Mouse (Mus musculus) neural tube, embryonic 11.5 days (tissue): ENCODE measurements around the gene Uncx. TPM values are rescaled to one million over a fixed set of nuclear protein-coding genes. Genes with fewer than 3 reads are reported as not detected.
A peak's percentile ranks its signal among the peaks of the same experiment; 100 is the strongest.
"Not testable (repeated sequence)": the region's sequence is repeated elsewhere in the genome, so short reads cannot be mapped to it uniquely, and the experiment has no call there.

Experiments
- ATAC-seq: fragments of 200-750 bp; cut with Nextera tagmentation; 2 replicates; pipeline ENCODE4 v1.8.0; 2017; ENCODE audit warnings: moderate number of reproducible peaks, mild to moderate bottlenecking, moderate TSS enrichment, moderate library complexity; ENCODE audit not compliant: insufficient read depth, low FRiP score, low TSS enrichment
- DNase-seq: peaks from one replicate; pipeline ENCODE4 v3.0.0-alpha.2; 2015; ENCODE audit warnings: low spot score
- H3K27ac ChIP-seq: fragments of 300-500 bp; sonication (generic); 2 replicates; pipeline ENCODE4 v1.5.1; 2014; ENCODE audit warnings: low read depth, mild to moderate bottlenecking, low read length
- H3K27me3 ChIP-seq: fragments of 300-500 bp; sonication (generic); 2 replicates; pipeline ENCODE4 v1.6.1; 2014; ENCODE audit warnings: mild to moderate bottlenecking, low read length, mixed read lengths; ENCODE audit not compliant: control insufficient read depth, insufficient read depth
- H3K36me3 ChIP-seq: fragments of 300-500 bp; sonication (generic); 2 replicates; pipeline ENCODE4 v1.6.1; 2014; ENCODE audit warnings: mild to moderate bottlenecking, low read length, moderate library complexity, mixed read lengths; ENCODE audit not compliant: control insufficient read depth, insufficient read depth
- H3K4me1 ChIP-seq: fragments of 300-500 bp; sonication (generic); 2 replicates; pipeline ENCODE4 v1.6.1; 2014; ENCODE audit warnings: low read length, mixed read lengths; ENCODE audit not compliant: control insufficient read depth, insufficient read depth
- H3K4me2 ChIP-seq: fragments of 300-500 bp; sonication (generic); 2 replicates; pipeline ENCODE4 v1.6.1; 2014; ENCODE audit warnings: low read depth, mild to moderate bottlenecking, moderate library complexity
- H3K4me3 ChIP-seq: fragments of 300-500 bp; sonication (generic); 2 replicates; pipeline ENCODE4 v1.5.1; 2014; ENCODE audit warnings: low read depth, low read length
- H3K9ac ChIP-seq: fragments of 300-500 bp; sonication (generic); 2 replicates; pipeline ENCODE4 v1.6.1; 2014; ENCODE audit warnings: mild to moderate bottlenecking, low read length
- H3K9me3 ChIP-seq: fragments of 300-500 bp; sonication (generic); 2 replicates; pipeline ENCODE4 v1.6.1; 2016; ENCODE audit warnings: low read length; ENCODE audit not compliant: control insufficient read depth
- WGBS: fragments of 180-500 bp; shearing (Covaris S2); extraction: QIAGEN DNeasy Blood & Tissue Kit; methylation state at CpG from one replicate; pipeline ENCODE4 v1.1.7; 2014; 5-methylcytosine and 5-hydroxymethylcytosine counted together
- polyA plus RNA-seq: library from polyadenylated mRNA; unstranded; fragments of >200 nt; fragmentation: Nextera tagmentation; extraction: Ambion mirVana; gene quantifications from 2 replicates; pipeline ENCODE4 v1.2.1, GENCODE M21; 2014

Uncx gene
- polyA plus RNA-seq, 1 experiment from 2014 or later, result 44.9 TPM

DNA sequence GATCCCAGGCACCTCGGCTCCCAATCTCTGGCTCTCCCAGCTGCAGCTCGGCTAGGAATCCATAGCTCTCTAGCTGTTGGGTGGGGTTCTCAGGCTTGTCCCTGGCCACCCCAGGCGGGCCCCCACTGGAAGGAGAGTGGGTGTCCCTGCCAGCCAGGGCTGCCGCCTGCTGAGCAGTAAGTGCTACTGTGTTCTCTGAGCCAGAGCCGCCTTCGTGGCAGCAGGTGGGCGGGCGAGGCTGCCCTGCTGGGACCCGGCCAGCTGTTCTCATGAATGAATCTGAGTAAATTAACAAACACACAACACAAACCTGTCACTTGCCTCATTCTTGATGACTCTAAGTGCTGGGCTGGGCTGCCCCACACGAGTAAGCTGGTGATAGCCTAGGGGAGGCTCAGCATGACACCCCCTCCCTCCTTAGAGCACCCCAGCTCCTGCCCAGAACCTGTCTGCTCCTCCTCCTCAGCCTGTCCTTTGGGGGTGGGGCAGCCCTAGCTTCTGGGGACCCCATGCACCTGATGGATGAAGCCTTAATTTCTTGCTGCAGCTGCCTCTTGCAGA is 38.1 kb downstream of the Uncx start:
- peak; percentile 70 for DNase-seq
- Histone ChIP-seq H3K27ac (no peak overlapping the region), H3K4me2 (no peak overlapping the region), H3K27me3 (peaks cover 64% of the 10 kb centered on the region), H3K9me3 (peaks cover 3% of the 10 kb centered on the region; the same call in 1 of the 2 replicates), H3K4me1 (peaks cover 24% of the 10 kb centered on the region), H3K36me3 (no peaks in the 10 kb centered on the region), H3K9ac (no peak overlapping the region), H3K4me3 (no peak overlapping the region)
- ATAC-seq, result peak; percentile 58
- WGBS, result 4% methylated on average over 10 of the region's 10 CpGs

DNA sequence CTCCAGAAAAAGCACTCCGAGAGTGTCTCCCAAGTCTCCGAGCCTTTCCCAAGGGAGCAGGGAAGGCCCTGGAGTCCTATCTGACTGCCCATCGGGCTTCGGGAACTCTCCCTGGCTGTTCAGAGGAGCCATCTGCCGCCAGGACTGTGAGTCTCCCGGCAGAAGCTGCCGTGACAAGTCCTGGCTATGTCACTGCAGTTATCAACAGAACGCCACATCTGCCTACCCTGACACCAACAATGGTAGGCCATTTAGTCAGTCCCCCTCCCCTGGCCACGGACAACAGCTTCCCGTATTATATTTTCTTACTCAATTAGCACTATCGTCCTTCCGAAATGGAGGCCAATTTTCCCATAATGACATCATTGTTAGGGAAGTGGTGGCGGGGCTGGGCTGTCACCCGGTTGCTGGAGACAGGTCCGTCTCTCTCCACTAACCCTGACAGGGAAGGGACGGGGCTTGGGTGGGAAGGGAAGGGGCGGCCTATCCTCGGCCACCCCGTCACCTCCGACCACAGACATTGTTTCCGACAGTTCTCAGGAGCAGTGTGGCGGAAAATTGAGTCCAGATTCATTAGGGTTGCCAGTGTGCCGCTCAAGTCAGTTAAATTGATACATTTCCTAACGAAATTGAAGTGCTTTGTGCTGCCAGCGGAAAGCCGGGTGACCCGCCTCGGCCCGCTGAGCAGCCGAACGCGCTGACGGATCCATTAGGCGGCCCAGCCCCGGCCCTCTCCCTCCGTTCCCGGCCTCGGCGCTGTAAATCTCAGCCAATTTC is 41.9 kb downstream of the Uncx start:
- H3K27me3 ChIP-seq, result peaks cover 56% of the 10 kb centered on the region
- H3K4me1 ChIP-seq, result peaks cover 24% of the 10 kb centered on the region
- DNase-seq, result peak; percentile 64
- peak overlapping the region; percentile 24 for H3K4me2 ChIP-seq
- H3K36me3 ChIP-seq, result no peaks in the 10 kb centered on the region
- peak; percentile 58 for ATAC-seq
- WGBS, result 2% methylated on average over 39 of the region's 39 CpGs
- H3K4me3 ChIP-seq, result 0 out of 2 replicates have a peak overlapping the region, but pooled peaks have one; percentile 4
- H3K27ac ChIP-seq, result peak overlapping the region; percentile 72
- peak overlapping the region; percentile 32; the same call in 1 of the 2 replicates for H3K9ac ChIP-seq
- no peaks in the 10 kb centered on the region for H3K9me3 ChIP-seq

DNA sequence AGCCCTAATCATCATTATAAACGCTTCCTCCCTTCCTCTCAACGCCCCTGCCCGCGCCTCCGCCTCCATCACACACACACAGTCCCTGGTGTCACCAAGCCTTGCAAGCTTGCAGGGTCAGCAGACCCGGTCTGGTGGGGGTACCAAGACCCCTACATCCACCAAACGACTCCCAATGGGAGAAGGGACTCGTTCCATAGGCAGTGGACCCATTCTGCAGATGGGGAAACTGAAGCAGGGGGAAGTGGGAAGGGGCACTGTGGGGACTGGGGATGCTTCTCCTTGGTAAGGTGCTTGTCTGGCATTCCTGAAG is 42.4 kb downstream of the Uncx start:
- Histone ChIP-seq H3K4me3 (no peak overlapping the region), H3K9me3 (no peaks in the 10 kb centered on the region), H3K27ac (peak overlapping the region; percentile 72; the same call in 1 of the 2 replicates), H3K4me2 (peak overlapping the region; percentile 24), H3K4me1 (peaks cover 24% of the 10 kb centered on the region), H3K36me3 (no peaks in the 10 kb centered on the region), H3K9ac (no peak overlapping the region), H3K27me3 (peaks cover 53% of the 10 kb centered on the region)
- 9% methylated on average over 8 of the region's 8 CpGs for WGBS
- ATAC-seq (no peak; the same call in 1 of the 2 replicates), DNase-seq (no peak)

DNA sequence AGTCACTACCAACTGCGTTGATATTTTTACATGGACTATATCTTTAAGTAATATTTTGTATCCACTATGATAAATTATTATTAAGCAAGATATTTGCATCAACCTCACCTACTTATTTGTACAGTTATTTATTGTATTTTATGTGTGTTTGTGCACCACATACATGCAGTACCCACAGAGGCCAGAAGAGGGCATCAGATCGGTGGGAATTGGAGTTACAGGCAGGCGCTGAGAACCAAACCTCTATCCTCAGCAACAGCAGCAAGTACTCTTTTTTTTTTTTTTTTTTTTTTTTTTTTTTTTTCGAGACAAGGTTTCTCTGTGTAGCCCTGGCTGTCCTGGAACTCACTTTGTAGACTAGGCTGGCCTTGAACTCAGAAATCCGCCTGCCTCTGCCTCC is 44.2 kb downstream of the Uncx start:
- peaks cover 38% of the 10 kb centered on the region for H3K27me3 ChIP-seq
- H3K27ac ChIP-seq, ATAC-seq, H3K9me3 ChIP-seq, DNase-seq, H3K4me3 ChIP-seq, H3K36me3 ChIP-seq, H3K4me2 ChIP-seq, H3K9ac ChIP-seq: not testable (repeated sequence)
- H3K4me1 ChIP-seq, result peaks cover 15% of the 10 kb centered on the region
- 90% methylated on average over 4 of the region's 5 CpGs for WGBS

DNA sequence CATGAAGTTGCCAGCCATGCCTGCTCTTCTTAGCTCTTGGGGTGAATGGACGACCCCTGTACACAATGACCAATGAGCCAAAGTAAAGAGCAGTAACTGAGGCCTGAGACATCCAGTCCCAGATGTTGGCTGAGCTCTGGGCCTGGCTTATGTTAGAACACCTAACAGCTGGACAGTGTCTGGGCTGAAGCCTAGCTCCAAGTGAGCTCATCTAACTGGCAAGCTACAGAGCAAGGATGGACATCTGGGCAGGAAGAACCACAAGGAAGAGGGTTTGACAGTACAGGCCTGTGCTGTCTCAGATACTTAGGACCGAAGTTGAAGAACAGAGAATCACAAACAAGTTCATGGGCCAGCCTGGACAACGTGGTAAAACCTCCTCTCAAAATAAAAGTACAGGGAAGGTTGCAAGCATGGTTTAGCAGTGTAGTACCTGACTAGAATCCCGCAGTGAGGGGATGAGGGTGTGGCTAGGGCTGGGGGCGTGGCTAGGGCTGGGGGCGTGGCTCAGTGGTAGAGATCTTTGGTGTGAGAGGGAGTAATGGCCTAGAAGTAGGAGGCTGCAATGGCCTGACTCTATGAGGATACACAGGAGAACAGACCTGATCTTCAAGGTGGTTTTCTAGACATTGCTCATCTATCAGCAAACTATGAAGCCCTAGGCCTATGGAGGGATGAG is 47.5 kb downstream of the Uncx start:
- not testable (repeated sequence) for DNase-seq, H3K4me2 ChIP-seq, H3K9ac ChIP-seq, H3K4me3 ChIP-seq, H3K9me3 ChIP-seq, H3K27ac ChIP-seq, H3K36me3 ChIP-seq, ATAC-seq, H3K4me1 ChIP-seq
- H3K27me3 ChIP-seq, result peaks cover 18% of the 10 kb centered on the region
- 50% methylated on average over 6 of the region's 6 CpGs for whole genome bisulfite sequencing

DNA sequence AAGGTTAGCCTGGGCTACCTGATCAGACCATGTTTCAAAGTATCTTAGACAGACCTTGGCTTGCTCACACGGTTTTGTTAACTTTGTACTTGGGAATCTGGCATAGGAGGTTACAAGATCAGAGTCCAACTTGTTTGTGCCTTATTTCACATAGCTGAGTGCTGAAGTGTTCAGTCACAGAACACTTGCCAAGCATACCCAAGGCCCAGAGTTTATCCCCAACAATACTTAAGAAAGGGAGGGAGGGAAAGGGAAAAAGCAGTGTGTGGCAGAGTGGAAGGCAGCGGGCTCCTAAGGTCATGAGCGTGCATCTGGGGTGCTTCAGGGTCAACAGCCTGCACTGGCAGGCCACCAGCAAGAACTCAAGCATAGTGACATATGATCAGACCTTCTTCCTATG is 48.7 kb downstream of the Uncx start:
- Histone ChIP-seq H3K9ac (no peak overlapping the region), H3K27me3 (peaks cover 18% of the 10 kb centered on the region; the same call in 1 of the 2 replicates), H3K27ac (no peak overlapping the region), H3K4me3 (no peak overlapping the region), H3K4me2 (no peak overlapping the region), H3K9me3 (no peaks in the 10 kb centered on the region), H3K4me1 (no peaks in the 10 kb centered on the region), H3K36me3 (no peaks in the 10 kb centered on the region)
- ATAC-seq (no peak), DNase-seq (no peak)
- 87% methylated on average over 3 of the region's 3 CpGs for WGBS

DNA sequence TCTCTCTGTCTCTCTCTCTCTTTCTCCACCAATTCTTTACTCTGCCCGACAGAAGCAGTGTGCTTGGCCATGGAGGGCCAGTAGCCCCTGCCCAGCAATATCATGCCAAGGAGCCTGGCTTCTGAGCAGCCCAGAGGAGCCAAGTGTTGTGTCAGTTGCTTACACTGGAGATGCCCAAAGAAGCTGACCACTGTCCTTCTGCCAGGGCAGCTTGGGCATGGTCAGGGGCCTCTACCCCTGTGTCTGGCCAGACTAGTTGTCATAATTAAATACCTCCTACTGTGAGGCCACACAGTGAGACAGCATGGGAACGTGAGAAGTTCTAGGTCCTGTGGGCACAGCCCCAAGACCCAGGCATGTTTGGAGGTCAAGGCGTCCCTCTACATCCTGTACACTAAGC is 49.6 kb downstream of the Uncx start:
- Histone ChIP-seq H3K36me3 (no peaks in the 10 kb centered on the region), H3K4me1 (no peaks in the 10 kb centered on the region), H3K27me3 (peaks cover 21% of the 10 kb centered on the region; the same call in 1 of the 2 replicates), H3K4me2 (no peak overlapping the region), H3K9ac (no peak overlapping the region), H3K9me3 (no peaks in the 10 kb centered on the region), H3K4me3 (no peak overlapping the region), H3K27ac (no peak overlapping the region)
- ATAC-seq, result no peak
- no peak for DNase-seq
- 64% methylated on average over 3 of the region's 3 CpGs for WGBS

DNA sequence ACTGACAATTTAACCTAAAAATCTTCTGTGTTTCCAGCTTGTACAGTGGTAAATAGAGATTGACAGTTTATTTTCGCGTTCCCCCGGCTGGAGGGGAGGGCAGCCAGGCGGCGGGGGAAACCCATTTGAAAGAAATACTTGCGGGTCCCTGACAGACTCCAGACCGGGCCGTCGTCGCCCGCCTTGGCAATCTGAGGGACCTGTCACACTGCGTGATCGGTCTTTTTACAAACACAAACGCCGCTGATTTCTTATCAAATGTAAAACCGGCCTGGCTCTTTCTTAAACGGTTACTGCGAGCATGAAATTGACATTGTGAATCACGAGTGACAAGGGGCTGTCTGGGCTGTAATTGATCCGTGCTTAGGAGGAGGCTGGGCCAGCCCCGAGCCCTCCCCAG is 50.5 kb downstream of the Uncx start:
- no peaks in the 10 kb centered on the region for H3K36me3 ChIP-seq
- H3K27me3 ChIP-seq, result peaks cover 25% of the 10 kb centered on the region; the same call in 1 of the 2 replicates
- H3K4me1 ChIP-seq, result peaks cover 4% of the 10 kb centered on the region
- no peak overlapping the region for H3K4me2 ChIP-seq
- 18% methylated on average over 21 of the region's 21 CpGs for WGBS
- DNase-seq (no peak), ATAC-seq (no peak)
- no peak overlapping the region for H3K27ac ChIP-seq
- no peaks in the 10 kb centered on the region for H3K9me3 ChIP-seq
- H3K4me3 ChIP-seq, result no peak overlapping the region
- no peak overlapping the region for H3K9ac ChIP-seq
